Mouse (Mus musculus): ENCODE data around the gene Specc1l. TPM values are rescaled to one million over a fixed set of nuclear protein-coding genes. Genes with fewer than 3 reads are reported as not detected.

Specc1l gene
- polyA plus RNA-seq, 1 experiment from 2014 or later: 20.4 TPM

- Histone ChIP-seq H3K9me3 (replicated peaks; ENCODE audit: control insufficient read depth, low read length) (no peaks in the 10 kb centered on the region), H3K4me1 (ENCODE audit: control insufficient read depth, insufficient read depth, low read length) (peaks cover 15% of the 10 kb centered on the region), H3K9ac (ENCODE audit: low read length) (no peak overlapping the region), H3K4me3 (ENCODE audit: low read length) (no peak overlapping the region), H3K36me3 (ENCODE audit: control insufficient read depth, insufficient read depth) (peaks cover 17% of the 10 kb centered on the region), H3K27me3 (ENCODE audit: control insufficient read depth, insufficient read depth, low read length) (no peaks in the 10 kb centered on the region), H3K27ac (ENCODE audit: low read length) (peak overlapping the region; percentile 51), H3K4me2 (ENCODE audit: low read depth, low read length) (peak overlapping the region; percentile 32)
- no peak for ATAC-seq (replicated peaks; ENCODE audit: extremely low read depth, insufficient read depth, low FRiP score)
- WGBS: 49% methylated on average over 13 of the region's 13 CpGs
Observed at GRCm38 (mm10) chr10:75252301-75253022, 40.6 kb downstream of the Specc1l start.

- no peak overlapping the region for H3K4me3 ChIP-seq (ENCODE audit: low read length)
- peaks cover 17% of the 10 kb centered on the region for H3K4me1 ChIP-seq (ENCODE audit: control insufficient read depth, insufficient read depth, low read length)
- no peaks in the 10 kb centered on the region for H3K27me3 ChIP-seq (ENCODE audit: control insufficient read depth, insufficient read depth, low read length)
- H3K36me3 ChIP-seq (ENCODE audit: control insufficient read depth, insufficient read depth): peaks cover 19% of the 10 kb centered on the region
- 67% methylated on average over 2 of the region's 2 CpGs for WGBS
- H3K4me2 ChIP-seq (ENCODE audit: low read depth, low read length): no peak overlapping the region
- no peak overlapping the region for H3K27ac ChIP-seq (ENCODE audit: low read length)
- ATAC-seq (replicated peaks; ENCODE audit: extremely low read depth, insufficient read depth, low FRiP score): no peak
- no peak overlapping the region for H3K9ac ChIP-seq (ENCODE audit: low read length)
- H3K9me3 ChIP-seq (replicated peaks; ENCODE audit: control insufficient read depth, low read length): no peaks in the 10 kb centered on the region
Observed at GRCm38 (mm10) chr10:75255091-75255490, 43.2 kb downstream of the Specc1l start.

- H3K36me3 ChIP-seq (ENCODE audit: control insufficient read depth, insufficient read depth): peaks cover 33% of the 10 kb centered on the region
Observed at GRCm38 (mm10) chr10:75257401-75257800, 45.5 kb downstream of the Specc1l start.

GRCm38 (mm10) chr10:75258241-75258640 is 46.4 kb downstream of the Specc1l start:
- no peaks in the 10 kb centered on the region for H3K27me3 ChIP-seq (ENCODE audit: control insufficient read depth, insufficient read depth, low read length)
- 51% methylated on average over 5 of the region's 5 CpGs for WGBS
- ATAC-seq (replicated peaks; ENCODE audit: extremely low read depth, insufficient read depth, low FRiP score): no peak
- H3K9me3 ChIP-seq (replicated peaks; ENCODE audit: control insufficient read depth, low read length): no peaks in the 10 kb centered on the region
- no peak overlapping the region for H3K4me3 ChIP-seq (ENCODE audit: low read length)
- H3K27ac ChIP-seq (ENCODE audit: low read length): peak overlapping the region; percentile 74
- peaks cover 8% of the 10 kb centered on the region for H3K4me1 ChIP-seq (ENCODE audit: control insufficient read depth, insufficient read depth, low read length)
- H3K9ac ChIP-seq (ENCODE audit: low read length): no peak overlapping the region
- H3K4me2 ChIP-seq (ENCODE audit: low read depth, low read length): no peak overlapping the region
- peaks cover 41% of the 10 kb centered on the region for H3K36me3 ChIP-seq (ENCODE audit: control insufficient read depth, insufficient read depth)

More at GRCm38 (mm10) chr10:75257401-75257800, 45.5 kb downstream of the Specc1l start:
- no peaks in the 10 kb centered on the region for H3K27me3 ChIP-seq (ENCODE audit: control insufficient read depth, insufficient read depth, low read length)
- H3K9ac ChIP-seq (ENCODE audit: low read length): no peak overlapping the region
- H3K4me1 ChIP-seq (ENCODE audit: control insufficient read depth, insufficient read depth, low read length): peaks cover 13% of the 10 kb centered on the region
- no peak for ATAC-seq (replicated peaks; ENCODE audit: extremely low read depth, insufficient read depth, low FRiP score)
- H3K4me3 ChIP-seq (ENCODE audit: low read length): no peak overlapping the region
- WGBS: 44% methylated on average over 3 of the region's 3 CpGs
- no peak overlapping the region; the same call in 1 of the 2 replicates for H3K27ac ChIP-seq (ENCODE audit: low read length)
- no peak overlapping the region for H3K4me2 ChIP-seq (ENCODE audit: low read depth, low read length)
- no peaks in the 10 kb centered on the region for H3K9me3 ChIP-seq (replicated peaks; ENCODE audit: control insufficient read depth, low read length)

- H3K9me3 ChIP-seq (replicated peaks; ENCODE audit: control insufficient read depth, low read length): no peaks in the 10 kb centered on the region
- no peaks in the 10 kb centered on the region for H3K27me3 ChIP-seq (ENCODE audit: control insufficient read depth, insufficient read depth, low read length)
- no peak overlapping the region for H3K4me3 ChIP-seq (ENCODE audit: low read length)
- H3K9ac ChIP-seq (ENCODE audit: low read length): no peak overlapping the region
- WGBS: 88% methylated on average over 5 of the region's 5 CpGs
- ATAC-seq (replicated peaks; ENCODE audit: extremely low read depth, insufficient read depth, low FRiP score): no peak
- H3K36me3 ChIP-seq (ENCODE audit: control insufficient read depth, insufficient read depth): peaks cover 49% of the 10 kb centered on the region
- peaks cover 13% of the 10 kb centered on the region for H3K4me1 ChIP-seq (ENCODE audit: control insufficient read depth, insufficient read depth, low read length)
- no peak overlapping the region for H3K27ac ChIP-seq (ENCODE audit: low read length)
- no peak overlapping the region for H3K4me2 ChIP-seq (ENCODE audit: low read depth, low read length)
Observed at GRCm38 (mm10) chr10:75261268-75261667, 49.4 kb downstream of the Specc1l start.

GRCm38 (mm10) chr10:75264993-75265555 is 53.2 kb downstream of the Specc1l start:
- Histone ChIP-seq H3K27me3 (ENCODE audit: control insufficient read depth, insufficient read depth, low read length) (no peaks in the 10 kb centered on the region), H3K27ac (ENCODE audit: low read length) (peak overlapping the region; percentile 63), H3K9ac (ENCODE audit: low read length) (no peak overlapping the region), H3K4me3 (ENCODE audit: low read length) (no peak overlapping the region), H3K4me1 (ENCODE audit: control insufficient read depth, insufficient read depth, low read length) (peaks cover 12% of the 10 kb centered on the region), H3K36me3 (ENCODE audit: control insufficient read depth, insufficient read depth) (peaks cover 45% of the 10 kb centered on the region), H3K4me2 (ENCODE audit: low read depth, low read length) (no peak overlapping the region), H3K9me3 (replicated peaks; ENCODE audit: control insufficient read depth, low read length) (no peaks in the 10 kb centered on the region)
- WGBS: 40% methylated on average over 3 of the region's 3 CpGs
- no peak; the same call in 1 of the 2 replicates for ATAC-seq (replicated peaks; ENCODE audit: extremely low read depth, insufficient read depth, low FRiP score)

GRCm38 (mm10) chr10:75273020-75273419 is 61.1 kb downstream of the Specc1l start:
- Histone ChIP-seq H3K9me3 (replicated peaks; ENCODE audit: control insufficient read depth, low read length) (no peaks in the 10 kb centered on the region), H3K4me3 (ENCODE audit: low read length) (no peak overlapping the region), H3K27me3 (ENCODE audit: control insufficient read depth, insufficient read depth, low read length) (no peaks in the 10 kb centered on the region), H3K4me1 (ENCODE audit: control insufficient read depth, insufficient read depth, low read length) (peaks cover 5% of the 10 kb centered on the region), H3K9ac (ENCODE audit: low read length) (no peak overlapping the region), H3K36me3 (ENCODE audit: control insufficient read depth, insufficient read depth) (peaks cover 14% of the 10 kb centered on the region; the same call in 1 of the 2 replicates), H3K27ac (ENCODE audit: low read length) (peak overlapping the region; percentile 24; the same call in 1 of the 2 replicates), H3K4me2 (ENCODE audit: low read depth, low read length) (no peak overlapping the region)
- WGBS: 51% methylated on average over 4 of the region's 4 CpGs
- ATAC-seq (replicated peaks; ENCODE audit: extremely low read depth, insufficient read depth, low FRiP score): peak; percentile 49; the same call in 1 of the 2 replicates

GRCm38 (mm10) chr10:75276427-75277013 is 64.6 kb downstream of the Specc1l start:
- Histone ChIP-seq H3K27ac (ENCODE audit: low read length) (no peak overlapping the region), H3K36me3 (ENCODE audit: control insufficient read depth, insufficient read depth) (peaks cover 25% of the 10 kb centered on the region), H3K9me3 (replicated peaks; ENCODE audit: control insufficient read depth, low read length) (no peaks in the 10 kb centered on the region), H3K4me1 (ENCODE audit: control insufficient read depth, insufficient read depth, low read length) (peaks cover 5% of the 10 kb centered on the region), H3K9ac (ENCODE audit: low read length) (no peak overlapping the region), H3K4me3 (ENCODE audit: low read length) (no peak overlapping the region), H3K4me2 (ENCODE audit: low read depth, low read length) (no peak overlapping the region), H3K27me3 (ENCODE audit: control insufficient read depth, insufficient read depth, low read length) (no peaks in the 10 kb centered on the region)
- WGBS: 84% methylated on average over 12 of the region's 12 CpGs
- no peak for ATAC-seq (replicated peaks; ENCODE audit: extremely low read depth, insufficient read depth, low FRiP score)

- Histone ChIP-seq H3K9me3 (replicated peaks; ENCODE audit: control insufficient read depth, low read length) (no peaks in the 10 kb centered on the region), H3K27ac (ENCODE audit: low read length) (no peak overlapping the region), H3K4me1 (ENCODE audit: control insufficient read depth, insufficient read depth, low read length) (peaks cover 5% of the 10 kb centered on the region), H3K4me3 (ENCODE audit: low read length) (no peak overlapping the region), H3K4me2 (ENCODE audit: low read depth, low read length) (no peak overlapping the region), H3K9ac (ENCODE audit: low read length) (no peak overlapping the region), H3K36me3 (ENCODE audit: control insufficient read depth, insufficient read depth) (peaks cover 25% of the 10 kb centered on the region), H3K27me3 (ENCODE audit: control insufficient read depth, insufficient read depth, low read length) (no peaks in the 10 kb centered on the region)
- ATAC-seq (replicated peaks; ENCODE audit: extremely low read depth, insufficient read depth, low FRiP score): no peak
- 66% methylated on average over 1 of the region's 1 CpGs for WGBS
Observed at GRCm38 (mm10) chr10:75277501-75277900, 65.6 kb downstream of the Specc1l start.

Data from heart, embryonic 16.5 days (tissue).